Mouse (Mus musculus) left cerebral cortex, postnatal 10 days (tissue): Measurements from ENCODE around the gene Setd4. TPM values are rescaled to one million over a fixed set of nuclear protein-coding genes. Genes with fewer than 3 reads are reported as not detected.

ENCODE experiments used
- DNase-seq, 2 experiments: peaks; one replicate each; pipeline ENCODE4 v3.0.0; 2021 to 2022; ENCODE audit warnings: low spot score in 2 of 2, mixed read lengths in 1 of 2; ENCODE audit errors: extremely low spot score in 1 of 2
- intact Hi-C: fragments of 180-260 bp; cut with DNase I; formaldehyde crosslinking; loops from one replicate; pipeline ENCODE4 v1.15.1; 2025
- total RNA-seq, 2 experiments: library from RNA; stranded (reverse); gene quantifications; 2 replicates each; pipeline ENCODE4 v1.2.3; 2021

Setd4 gene
- total RNA-seq, 2 experiments from 2014 or later: 10.8 to 11.0 TPM

- intact Hi-C loops: no loop called here
Measured at GRCm38 (mm10) chr16:93594448-93594847, 9.4 kb downstream of the Setd4 start.

GRCm38 (mm10) chr16:93593406-93593805 is 10.5 kb downstream of the Setd4 start:
- intact Hi-C loops: no loop called here
- no peak for DNase-seq

More at GRCm38 (mm10) chr16:93594448-93594847, 9.4 kb downstream of the Setd4 start:
- DNase-seq: no peak

GRCm38 (mm10) chr16:93592711-93593110 is 11.2 kb downstream of the Setd4 start:
- DNase-seq: no peak
- intact Hi-C loops: no loop called here

GRCm38 (mm10) chr16:93591450-93592430 is 12.1 kb downstream of the Setd4 start:
- intact Hi-C loops: no loop called here
- DNase-seq: no peak

GRCm38 (mm10) chr16:93590915-93591314 is 12.9 kb downstream of the Setd4 start:
- intact Hi-C loops: no loop called here

GRCm38 (mm10) chr16:93588281-93588680 is 15.6 kb downstream of the Setd4 start:
- intact Hi-C loops: no loop called here

More at GRCm38 (mm10) chr16:93590915-93591314, 12.9 kb downstream of the Setd4 start:
- DNase-seq: no peak

GRCm38 (mm10) chr16:93586382-93586781 is 17.5 kb downstream of the Setd4 start:
- intact Hi-C loops: no loop called here
- DNase-seq: no peak

More at GRCm38 (mm10) chr16:93588281-93588680, 15.6 kb downstream of the Setd4 start:
- no peak for DNase-seq

GRCm38 (mm10) chr16:93585703-93586205 is 18.1 kb downstream of the Setd4 start:
- DNase-seq: no peak
- intact Hi-C loops: no loop called here

- intact Hi-C loops: no loop called here
- DNase-seq: no peak
Measured at GRCm38 (mm10) chr16:93584976-93585702, 18.7 kb downstream of the Setd4 start.

GRCm38 (mm10) chr16:93581125-93581524 is 22.7 kb downstream of the Setd4 start:
- intact Hi-C loops: no loop called here
- no peak for DNase-seq

- intact Hi-C loops: loop anchor here (10.0 kb wide), 1 partner anchor 114 kb away; no protein-coding TSS in a partner anchor
- DNase-seq: no peak
Measured at GRCm38 (mm10) chr16:93578346-93579005, 25.4 kb downstream of the Setd4 start.

- DNase-seq: peak; percentile 69 to 79
- intact Hi-C loops: loop anchor here (10.0 kb wide), 1 partner anchor 112 kb away; no protein-coding TSS in a partner anchor
Measured at GRCm38 (mm10) chr16:93576412-93577082, 27.3 kb downstream of the Setd4 start.

GRCm38 (mm10) chr16:93575574-93575973 is 28.3 kb downstream of the Setd4 start:
- no peak for DNase-seq
- intact Hi-C loops: loop anchor here (10.0 kb wide), 1 partner anchor 111 kb away; no protein-coding TSS in a partner anchor

GRCm38 (mm10) chr16:93574521-93575191 is 29.2 kb downstream of the Setd4 start:
- intact Hi-C loops: loop anchor here (10.0 kb wide), 1 partner anchor 110 kb away; no protein-coding TSS in a partner anchor
- no peak for DNase-seq

GRCm38 (mm10) chr16:93573434-93573833 is 30.4 kb downstream of the Setd4 start:
- DNase-seq: no peak
- intact Hi-C loops: loop anchor here (10.0 kb wide), 1 partner anchor 109 kb away; no protein-coding TSS in a partner anchor

GRCm38 (mm10) chr16:93572383-93572782 is 31.5 kb downstream of the Setd4 start:
- intact Hi-C loops: loop anchor here (10.0 kb wide), 1 partner anchor 108 kb away; no protein-coding TSS in a partner anchor
- no peak for DNase-seq

GRCm38 (mm10) chr16:93558499-93558898 is 45.4 kb downstream of the Setd4 start:
- intact Hi-C loops: no loop called here
- DNase-seq: no peak
